Mouse (Mus musculus) megakaryocyte, adult 5-6 weeks (primary cell): ENCODE data around the gene Immt. TPM values are rescaled to one million over a fixed set of nuclear protein-coding genes. Genes with fewer than 3 reads are reported as not detected.

Experiments
- ATAC-seq: 2 replicates; pipeline ENCODE4 v1.8.0; 2016; ENCODE audit warnings: mild to moderate bottlenecking, inconsistent platforms; ENCODE audit not compliant: poor library complexity, severe bottlenecking
- total RNA-seq, 2 experiments: library from RNA; stranded (forward) in 1 of 2; stranded (reverse) in 1 of 2; fragments of 153-499, 151-499 nt in 1 of 2; fragments of 221-1000, 200-1000 nt in 1 of 2; gene quantifications; 2 replicates each; pipeline versions ENCODE4 v1.2.3 to v1.2.4; 2015 to 2017

Immt gene
- total RNA-seq (2015) = 97.2 and 101 TPM in 2 replicates
- 76.5 and 88.6 TPM in 2 replicates for total RNA-seq (2017)

DNA sequence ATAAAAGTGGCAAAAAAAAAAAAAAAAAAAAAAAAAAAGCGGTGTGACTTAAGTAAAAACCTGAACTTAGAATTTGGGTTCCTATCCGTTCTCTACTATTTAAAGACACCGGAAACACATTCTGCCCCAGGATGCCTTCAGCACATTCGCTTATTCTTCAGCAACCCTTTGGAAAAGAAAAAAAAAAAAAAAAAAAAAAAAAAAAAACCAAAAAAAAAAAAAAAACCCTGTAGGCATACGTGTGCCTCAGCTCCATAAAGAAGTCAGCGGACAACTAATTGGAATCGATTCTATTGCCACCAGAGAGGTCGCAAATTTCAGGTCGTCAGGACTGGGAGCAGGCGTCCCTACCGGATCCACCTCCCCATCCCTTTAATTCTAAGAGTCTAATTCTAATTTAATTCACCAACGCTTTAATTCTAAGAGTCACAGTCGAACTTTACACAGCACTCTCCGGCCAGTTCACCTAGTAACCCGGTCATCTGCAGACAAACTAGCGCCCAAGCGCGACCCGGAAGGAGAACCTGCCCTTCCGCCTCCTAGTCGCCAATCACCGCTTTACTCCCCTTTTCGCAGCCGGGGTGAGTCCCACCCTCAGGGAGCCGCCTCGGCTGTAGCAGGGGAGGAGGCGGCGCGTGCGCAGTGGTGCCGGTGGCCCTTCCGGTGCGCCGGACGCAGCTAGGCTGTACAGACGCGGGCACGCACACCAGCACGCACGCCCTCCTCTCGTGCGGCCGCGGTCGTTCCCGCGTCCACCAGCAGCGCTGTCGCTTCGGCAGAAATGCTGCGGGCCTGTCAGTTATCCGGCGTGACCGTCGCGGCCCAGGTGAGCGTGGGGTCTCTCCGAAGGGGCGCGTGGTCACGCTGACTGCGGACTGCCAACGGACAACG, at the start of gene Immt:
TSS of gene Immt (plus strand) at position 642 of the 891 bp plus-strand sequence.
- peak; percentile 93 for ATAC-seq

DNA sequence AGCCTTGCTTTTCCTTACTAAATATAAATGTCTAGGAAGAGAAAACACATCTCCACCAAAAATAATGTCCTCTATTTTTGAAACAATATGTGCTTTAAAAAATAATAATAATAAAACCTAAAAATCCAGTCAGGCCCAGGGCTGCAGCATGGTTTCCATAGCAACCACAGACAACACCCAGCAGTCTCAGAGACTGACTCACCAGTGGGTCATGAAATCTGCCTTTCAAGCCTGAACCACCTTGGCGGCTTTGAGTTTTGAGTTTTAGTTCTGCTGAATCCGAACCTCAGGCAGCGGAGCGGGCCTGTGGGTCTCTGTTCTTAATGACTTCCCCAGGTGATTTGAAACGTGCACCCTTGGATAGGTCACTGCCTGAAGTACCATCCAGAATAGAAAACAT, 48.0 kb upstream of the Immt start:
- ATAC-seq = no peak

DNA sequence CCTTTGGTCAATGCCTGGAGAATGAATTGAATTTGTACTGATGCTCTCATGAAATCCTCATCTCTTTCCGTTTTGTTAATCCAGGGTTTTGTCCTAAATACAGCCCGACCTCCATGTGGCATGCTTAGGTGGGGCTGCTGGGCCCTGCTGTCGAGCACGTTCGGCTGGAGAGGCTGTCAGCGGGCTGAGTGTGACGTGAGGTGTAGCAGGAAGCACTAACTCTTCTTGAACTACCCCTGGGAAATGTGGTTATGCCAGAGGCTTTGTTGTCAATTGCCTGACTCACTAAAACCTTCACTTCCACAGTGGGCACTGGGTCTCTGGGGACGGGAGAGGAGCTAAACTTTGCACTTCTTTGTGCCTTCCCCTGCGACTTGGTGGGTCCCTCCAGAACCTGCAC, 42.8 kb upstream of the Immt start:
- no peak for ATAC-seq

DNA sequence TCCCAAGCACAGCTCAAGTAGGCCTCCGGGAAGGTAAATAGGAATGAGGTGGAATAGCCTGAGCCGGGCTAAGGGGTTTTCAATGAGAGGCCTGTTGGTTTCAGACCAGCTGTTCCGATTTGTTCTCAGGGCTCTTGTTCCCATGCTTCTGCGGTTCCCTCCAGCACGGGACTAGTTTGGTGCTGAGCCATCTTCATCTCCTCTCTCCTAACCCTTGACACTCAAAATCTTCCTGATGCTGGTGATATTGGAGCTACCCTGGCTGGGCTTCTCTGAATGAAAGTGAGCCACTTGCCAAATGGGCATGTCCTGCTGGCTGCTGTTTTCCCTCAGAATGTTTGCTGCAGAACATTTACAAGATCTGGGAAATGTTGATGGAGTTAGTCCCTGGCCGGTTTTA, 39.4 kb upstream of the Immt start:
- ATAC-seq = no peak

DNA sequence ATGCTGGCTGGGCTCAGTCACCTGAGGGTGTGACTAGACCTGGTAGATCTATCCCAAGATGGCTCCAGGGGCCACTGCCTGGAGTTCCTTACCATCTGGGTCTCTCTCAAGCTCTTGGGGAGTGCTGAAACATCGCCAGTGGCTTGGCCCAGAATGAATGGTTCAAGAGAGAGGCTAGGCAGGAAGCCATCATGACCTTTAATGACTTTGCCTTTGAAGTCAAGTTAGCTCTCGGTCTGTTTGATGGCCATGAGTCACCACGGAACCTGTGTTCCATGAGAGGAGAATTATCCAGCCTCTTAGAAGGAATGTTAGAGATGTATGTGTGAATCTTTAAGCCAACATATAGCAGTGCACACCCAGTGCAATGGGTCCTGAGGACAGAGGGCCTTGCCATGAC, 31.7 kb upstream of the Immt start:
- ATAC-seq = no peak

DNA sequence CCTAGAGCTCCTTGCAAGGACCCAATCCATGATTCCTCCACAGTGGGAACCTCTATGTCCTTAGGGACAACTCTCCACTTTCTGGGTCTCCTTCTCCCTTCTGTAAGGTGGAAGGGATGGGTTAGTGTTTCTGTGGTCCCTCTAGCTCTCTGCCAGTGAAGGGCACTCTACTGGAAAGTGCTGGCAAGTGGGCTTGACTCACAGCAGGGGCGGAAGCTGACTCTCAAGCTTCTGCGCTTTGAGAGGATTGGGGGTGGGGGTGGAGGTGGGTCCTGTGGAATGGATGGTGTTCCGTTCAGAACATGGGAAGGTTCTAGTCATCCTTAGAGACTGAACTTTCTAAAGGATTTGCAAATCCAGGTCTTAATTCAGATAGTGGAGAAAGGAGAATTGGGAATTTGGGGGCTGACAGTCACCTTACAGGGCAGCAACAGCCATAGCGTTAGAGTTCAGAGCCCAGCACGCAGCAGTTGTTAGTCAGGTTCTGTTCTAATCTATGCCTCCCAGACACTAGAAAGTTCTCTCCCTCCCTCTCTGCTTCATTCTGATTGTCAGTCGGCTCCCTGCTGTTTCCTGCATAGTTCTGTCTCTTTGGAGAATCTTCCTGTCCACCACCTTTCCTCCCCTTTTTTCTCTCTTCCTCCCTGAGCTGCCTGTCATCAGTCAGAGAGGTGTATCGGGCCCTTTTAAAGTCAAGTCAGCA, 30.0 kb upstream of the Immt start:
- ATAC-seq = no peak

DNA sequence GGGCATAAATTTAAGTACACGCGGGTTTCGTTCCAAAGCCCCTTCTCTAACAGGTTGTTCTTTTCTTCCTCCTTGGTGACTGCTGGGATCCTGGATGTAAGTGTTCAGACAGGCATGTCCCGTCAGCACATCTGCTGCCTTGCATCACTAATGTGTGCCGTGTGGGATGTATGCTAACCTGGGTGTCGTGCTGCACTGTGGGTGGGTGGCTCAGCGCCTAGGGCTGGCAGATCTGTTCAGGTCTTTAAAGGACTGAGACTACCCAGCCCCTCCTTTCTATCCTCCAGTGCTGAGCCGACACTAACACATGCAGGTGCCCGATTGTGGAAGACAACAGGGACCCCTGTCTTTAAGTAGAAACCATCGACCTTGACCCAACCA, 29.4 kb upstream of the Immt start:
- no peak for ATAC-seq

DNA sequence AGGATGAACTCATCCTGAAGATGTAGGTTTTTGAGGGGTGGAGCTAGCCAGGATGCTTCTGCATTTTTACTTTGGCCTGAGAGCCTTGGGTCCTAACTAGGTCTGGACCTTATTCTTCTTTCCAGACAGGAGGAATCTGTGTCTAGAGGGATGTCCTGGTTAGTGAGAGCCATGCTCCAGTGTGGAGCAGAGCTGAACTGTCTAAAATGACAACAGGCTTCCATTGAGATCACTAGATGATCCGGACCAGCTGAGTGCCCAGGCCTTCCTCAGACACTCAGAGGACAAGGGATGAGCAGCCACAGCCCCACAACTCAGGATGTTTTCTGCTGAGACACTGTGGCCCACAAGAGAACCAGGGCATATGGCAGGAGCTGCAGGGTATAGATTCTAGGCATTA, 27.5 kb upstream of the Immt start:
- ATAC-seq = no peak

DNA sequence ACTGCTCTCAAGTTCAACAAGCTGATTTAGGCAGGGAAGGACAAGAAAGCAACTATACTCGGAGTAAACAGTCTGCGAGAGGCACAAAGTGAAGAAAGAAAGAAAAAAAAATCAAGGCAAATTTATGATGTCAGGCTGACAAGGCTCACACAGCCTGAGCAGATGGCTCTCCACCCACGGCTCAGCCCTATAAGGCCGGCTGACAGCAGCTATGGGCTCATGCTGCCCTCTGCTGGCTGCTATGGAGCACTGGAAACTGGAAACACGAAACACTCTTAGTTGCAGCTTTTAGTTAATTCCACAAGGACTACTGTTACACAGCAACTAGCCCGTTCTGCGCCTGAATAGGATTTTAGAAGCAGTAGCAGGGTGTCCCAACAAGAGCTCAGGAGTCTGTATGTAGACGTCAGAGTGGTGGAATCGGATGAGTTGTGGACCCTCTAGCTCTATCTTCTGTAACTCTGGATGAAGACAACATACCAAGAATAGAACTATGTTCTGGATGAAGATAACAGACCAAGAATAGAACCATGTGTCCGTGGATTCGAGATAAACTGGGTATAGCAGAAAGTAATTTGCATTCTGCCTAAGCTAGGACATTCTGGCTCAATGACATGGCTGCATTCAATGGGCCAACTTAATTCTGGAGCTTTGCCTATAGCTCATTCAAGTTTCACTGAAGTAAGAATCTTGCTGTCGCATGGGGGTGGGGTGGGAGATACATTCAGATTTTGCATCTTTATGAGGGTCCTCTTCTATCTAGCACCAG, 26.9 kb upstream of the Immt start:
- peak; percentile 95 for ATAC-seq

DNA sequence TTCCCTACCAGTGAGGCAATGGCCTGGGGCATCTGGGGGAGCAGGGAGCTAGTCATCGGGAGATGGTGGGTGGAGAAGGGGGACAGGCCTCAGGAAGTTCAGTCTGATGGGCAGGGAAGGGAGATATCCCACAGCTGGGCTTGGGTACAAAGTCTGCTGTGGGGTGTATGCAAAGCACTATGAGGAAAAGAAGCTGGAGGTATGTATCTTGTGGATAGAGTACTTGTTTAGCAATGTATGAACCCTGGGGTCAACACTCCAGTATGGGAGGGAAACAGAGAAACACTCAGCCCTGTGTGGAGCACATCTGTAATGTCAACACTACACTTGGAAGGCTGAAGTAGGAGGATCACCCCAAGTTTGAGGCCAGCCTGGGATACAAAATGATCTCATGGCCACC, 24.4 kb upstream of the Immt start:
- no peak for ATAC-seq

DNA sequence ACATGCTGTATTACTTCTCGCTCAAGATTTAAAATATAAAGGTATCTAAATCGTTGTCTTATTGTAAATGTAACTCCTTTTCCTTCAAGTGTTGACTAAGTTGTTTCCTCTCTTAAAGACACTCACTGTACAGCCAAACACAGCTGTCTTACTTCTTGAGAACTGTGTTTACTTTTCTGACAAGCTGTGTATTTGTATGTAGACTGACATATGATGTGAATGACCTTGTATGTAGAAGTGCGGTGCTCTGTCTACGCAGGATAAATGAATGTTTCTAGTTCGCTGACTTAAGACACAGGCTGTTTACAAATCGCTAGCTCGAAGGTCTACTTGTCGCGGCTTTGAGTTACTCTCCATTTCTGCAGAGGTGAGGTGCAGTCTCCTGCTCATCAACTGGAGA, 21.2 kb upstream of the Immt start:
- ATAC-seq = no peak

DNA sequence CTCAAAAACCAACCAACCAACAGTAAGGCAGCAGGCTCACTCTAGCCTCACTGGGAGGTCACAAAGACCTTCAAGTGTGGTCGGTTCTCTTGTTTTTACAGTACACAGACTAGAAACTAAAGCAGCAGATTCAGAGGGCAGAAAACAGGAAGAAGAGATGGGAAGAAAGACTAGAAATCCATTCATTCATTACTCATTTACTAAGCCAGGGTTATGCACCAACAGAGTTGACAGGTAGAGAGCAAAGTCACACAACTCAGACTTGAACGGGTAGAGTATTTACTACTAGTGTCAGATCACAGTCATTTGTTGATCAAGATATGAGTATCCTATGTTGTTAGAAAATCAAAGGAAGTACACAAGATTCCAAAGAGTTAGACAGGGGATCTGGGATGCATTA, 18.3 kb upstream of the Immt start:
- no peak for ATAC-seq

DNA sequence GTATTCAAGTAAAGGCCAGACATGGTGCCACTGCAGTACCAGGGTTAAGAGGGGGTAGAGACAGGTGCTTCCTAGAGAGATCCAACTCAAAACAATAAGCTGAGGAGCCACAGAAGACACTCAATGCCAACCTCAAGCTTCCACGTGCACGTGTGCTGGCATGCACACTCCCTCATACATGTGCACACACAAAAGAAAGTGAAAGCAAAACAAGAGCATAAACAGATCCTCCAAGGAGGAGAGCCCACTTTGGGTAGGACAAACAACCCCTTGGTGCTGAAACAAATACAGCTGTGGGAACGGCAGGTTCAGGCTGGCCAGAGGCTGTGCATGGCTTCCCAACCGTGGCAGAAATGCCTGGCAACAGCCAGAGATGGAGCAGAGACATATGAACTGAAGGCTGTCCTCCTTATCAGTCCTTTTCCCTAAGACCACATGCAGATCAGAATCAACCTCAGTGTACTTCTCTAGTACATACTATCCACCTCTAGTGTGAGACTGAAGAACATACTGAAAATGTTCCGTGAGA, 11.3 kb upstream of the Immt start:
- no peak for ATAC-seq

DNA sequence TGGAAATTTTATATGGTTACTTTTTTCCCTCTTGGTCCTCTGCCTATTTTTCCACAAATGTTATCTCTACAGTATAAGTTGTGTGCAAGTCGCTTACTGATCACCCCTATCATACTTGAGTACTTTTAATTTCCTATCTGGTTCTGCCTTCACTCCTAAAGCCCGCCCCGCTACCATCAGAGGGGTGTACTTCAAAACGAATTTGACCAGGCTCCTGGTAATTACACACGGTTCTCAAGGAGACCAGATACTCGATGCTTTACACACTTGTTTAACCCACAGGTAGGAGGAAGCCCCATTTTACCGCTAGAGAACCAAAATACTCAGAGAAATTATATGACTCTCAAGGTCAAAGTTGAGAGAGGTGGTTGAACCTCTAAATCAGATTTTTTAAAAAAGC, 8.0 kb upstream of the Immt start:
- 0 out of 2 replicates have a peak, but pooled peaks have one; percentile 5 for ATAC-seq

DNA sequence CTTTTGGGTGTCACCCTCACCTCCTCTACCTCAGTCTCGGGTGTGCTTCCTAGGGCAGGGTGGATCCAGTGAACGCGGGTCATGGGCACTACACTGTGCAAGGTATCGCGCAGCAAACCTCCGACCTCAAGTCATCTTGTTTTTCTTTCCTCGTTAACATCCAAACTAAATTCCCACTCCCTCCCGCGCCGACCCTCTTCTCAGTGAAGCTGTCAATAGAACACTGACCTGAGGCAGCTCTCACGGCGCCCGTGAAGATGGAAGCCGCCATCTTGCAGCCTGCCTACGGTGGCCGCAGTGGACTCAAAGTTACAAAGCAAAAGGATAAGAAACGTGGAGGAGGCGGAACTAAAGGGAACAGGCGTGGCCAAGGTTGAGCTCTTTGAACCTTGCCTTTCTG, 7.6 kb upstream of the Immt start:
- ATAC-seq = peak; percentile 100

DNA sequence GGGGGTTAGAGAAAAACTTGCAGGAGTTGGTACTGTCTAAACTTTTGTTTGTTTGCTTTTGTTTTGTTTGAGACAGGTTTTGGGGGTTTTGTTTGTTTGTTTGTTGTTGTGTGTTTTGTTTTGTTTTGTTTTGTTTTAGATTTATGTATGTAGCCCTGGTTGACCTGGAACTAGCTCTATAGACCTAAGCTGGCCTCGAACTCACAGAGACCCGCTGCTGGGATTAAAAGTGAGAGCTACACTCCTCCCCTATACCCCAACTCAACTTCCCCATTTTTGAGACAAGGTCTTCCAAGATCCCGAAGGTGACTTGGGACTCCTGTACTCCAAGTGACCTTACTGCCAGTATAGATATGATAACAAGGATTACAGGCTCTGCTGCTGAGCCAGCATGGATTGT, 7.2 kb upstream of the Immt start:
- 0 out of 2 replicates have a peak, but pooled peaks have one; percentile 22 for ATAC-seq

DNA sequence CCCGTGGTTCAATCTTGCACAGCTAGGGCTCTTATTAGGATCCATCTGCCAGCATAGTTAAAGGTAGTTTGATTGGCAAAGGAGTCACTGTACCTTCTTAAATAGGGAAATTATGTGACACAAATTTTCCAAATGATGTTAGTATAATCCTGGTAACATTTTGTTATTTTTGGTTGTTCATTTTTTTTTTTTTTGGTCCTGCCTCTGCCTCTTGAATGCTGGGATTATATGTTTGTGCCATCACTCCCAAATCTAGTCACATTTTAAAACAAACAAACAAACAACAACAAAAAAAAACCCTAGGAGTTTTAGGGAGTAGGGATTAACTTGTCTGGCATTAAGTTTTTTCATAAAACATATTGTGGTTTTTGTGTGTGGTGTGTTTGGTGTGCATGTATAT, 4.3 kb upstream of the Immt start, which contains the start of gene Mrpl35:
TSS of gene Mrpl35 (minus strand) at position 101 of the 400 bp plus-strand sequence.
- ATAC-seq = no peak

DNA sequence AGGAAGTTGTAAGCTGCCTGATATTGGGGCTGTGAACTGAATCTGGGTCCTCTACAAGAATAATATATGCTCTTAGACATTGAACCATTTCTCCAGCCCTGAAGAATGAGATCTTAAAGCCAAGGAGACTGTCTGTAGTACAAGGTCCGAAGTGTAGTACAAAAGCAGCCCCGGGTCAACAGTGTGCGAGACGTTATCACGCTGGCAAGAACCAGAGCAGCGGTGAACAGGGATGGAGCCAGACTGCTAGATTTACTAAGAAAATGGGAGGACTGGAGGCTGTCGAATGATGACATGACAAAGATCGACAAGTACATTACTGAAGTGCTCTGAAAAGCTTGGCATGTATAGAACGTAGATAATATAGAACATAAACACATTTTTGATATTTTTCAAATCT, 1.4 kb upstream of the Immt start:
- no peak for ATAC-seq

DNA sequence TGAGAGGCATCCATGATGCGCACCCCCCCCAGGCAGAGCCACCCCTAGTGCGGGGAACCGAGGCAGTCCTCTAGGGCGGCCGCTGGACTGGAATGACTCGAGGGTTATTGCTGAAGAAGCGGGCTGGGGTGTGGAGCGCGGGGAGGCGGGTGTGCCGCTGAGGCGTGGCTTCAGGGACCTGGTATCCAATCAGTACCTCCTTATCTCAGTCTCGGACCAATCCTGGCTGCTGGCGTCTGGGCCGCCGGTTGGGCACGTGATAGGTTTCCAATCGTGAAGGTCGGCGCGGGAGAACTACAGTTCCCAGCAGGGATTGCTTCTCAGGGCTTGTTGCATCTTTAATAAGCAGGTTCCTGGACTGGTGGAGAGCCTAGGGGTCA, 440 bp downstream of the Immt start:
- peak; percentile 94 for ATAC-seq

DNA sequence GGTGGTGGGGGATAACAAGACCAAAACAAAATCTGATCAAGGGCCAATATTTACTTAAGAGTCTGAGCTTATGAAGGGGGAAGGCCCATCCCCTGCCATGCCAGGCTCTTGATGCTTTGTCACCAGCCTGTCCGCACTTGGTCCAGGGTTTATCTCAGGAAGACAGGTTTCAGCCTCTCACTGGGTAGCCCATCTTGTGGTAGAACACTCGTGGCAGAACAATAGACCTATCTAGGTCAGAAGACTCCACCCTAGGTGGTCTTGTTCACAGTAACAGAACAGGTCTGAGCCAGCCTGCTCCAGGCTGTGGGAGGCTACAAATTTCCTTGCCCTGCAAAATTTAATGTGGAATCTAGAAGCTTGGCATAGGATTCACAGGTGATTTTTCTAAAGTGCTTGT, 5.7 kb downstream of the Immt start:
- no peak for ATAC-seq

DNA sequence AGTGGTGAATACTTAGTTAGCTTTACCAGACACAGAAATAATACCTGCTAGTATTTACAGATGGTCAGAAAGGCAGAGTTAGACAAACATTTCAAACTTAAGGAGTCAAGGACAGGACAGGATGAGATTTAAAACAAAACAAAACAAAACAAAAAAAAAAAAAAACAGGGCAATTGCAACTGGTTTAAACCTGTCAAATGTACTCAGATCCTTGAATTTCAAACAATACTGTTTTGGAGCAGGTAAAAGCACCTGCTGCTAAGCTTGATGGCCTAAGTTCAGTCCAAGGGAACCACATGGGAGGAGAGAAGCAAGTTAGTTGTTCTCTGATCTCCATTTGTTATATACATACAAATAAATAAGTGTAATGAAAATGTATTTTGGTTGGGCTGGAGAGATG, 8.7 kb downstream of the Immt start:
- no peak for ATAC-seq
